Mouse (Mus musculus): ENCODE results near the gene Klhl29.

Gene Klhl29

GRCm38 (mm10) chr12:5301841-5302240 lies 73.6 kb downstream of the Klhl29 start:
- DNase-seq (ENCODE audit: low read depth, low spot score): no peak

- DNase-seq (ENCODE audit: low read depth, low spot score): no peak
Measured at GRCm38 (mm10) chr12:5296422-5296821, 79.1 kb downstream of the Klhl29 start.

GRCm38 (mm10) chr12:5292316-5292715 lies 83.2 kb downstream of the Klhl29 start:
- DNase-seq (ENCODE audit: low read depth, low spot score): no peak

DNA sequence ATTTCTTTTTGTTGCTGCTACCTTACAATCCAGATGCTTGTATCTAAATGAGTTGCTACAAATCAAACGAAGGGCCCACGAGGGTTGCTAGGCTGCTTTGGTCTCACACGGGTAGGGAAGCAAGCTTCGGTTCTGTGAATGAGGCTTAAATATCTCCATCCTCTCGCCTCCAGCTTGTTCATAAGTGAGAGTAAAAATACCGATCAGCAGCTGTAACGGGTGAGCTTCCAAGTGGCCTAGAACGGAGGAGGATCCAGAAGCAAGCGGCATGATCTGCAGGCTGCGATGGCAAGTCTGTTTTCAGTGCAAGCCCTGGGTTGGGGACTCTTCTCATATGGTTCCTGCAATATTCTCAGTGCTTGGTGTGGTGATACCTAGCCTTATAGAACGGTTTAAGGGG lies 89.9 kb downstream of the Klhl29 start:
- no peak for DNase-seq (ENCODE audit: low read depth, low spot score)

GRCm38 (mm10) chr12:5284961-5285360 lies 90.5 kb downstream of the Klhl29 start:
- DNase-seq (ENCODE audit: low read depth, low spot score): no peak

DNA sequence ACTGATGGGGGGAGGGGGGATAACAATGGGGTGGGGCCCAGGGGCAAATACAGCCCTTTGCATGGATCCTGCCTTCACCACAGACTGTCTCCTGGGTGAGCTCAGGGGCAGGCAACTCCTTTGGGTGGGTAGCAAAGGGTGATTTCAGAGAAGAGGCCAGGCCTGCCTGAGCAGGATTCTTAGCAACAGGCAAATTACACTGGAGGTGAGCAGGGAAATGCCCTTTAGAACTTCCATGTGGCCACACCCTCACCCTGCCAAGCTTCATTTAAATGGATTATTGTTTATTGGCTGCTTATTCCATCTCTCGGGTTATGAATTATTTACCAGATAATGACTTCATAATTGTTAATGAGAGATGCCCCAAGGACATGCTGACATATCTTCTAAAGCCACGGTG lies 91.8 kb downstream of the Klhl29 start:
- DNase-seq (ENCODE audit: low read depth, low spot score): no peak

GRCm38 (mm10) chr12:5282611-5283010 lies 92.9 kb downstream of the Klhl29 start:
- DNase-seq (ENCODE audit: low read depth, low spot score): no peak

DNA sequence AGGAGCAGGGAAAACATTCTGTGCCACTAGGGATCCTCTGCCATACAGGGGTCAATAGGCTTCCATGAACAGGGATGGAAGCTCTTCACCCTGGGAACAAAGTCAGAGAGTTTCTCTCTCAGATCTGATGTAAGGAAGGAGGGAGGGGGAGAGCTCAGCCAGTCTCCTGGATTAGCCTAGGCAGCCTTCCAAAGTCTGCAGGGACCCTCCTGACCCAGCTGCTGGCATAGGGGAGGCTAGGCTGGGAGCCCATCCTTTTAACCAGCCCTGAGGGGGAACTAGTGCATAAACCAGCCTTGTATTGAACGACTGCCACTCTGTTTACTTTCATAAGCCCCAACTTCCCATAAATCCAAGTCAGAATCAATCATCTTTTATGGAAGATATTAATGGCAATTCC lies 95.6 kb downstream of the Klhl29 start:
- DNase-seq (ENCODE audit: low read depth, low spot score): no peak

- DNase-seq (ENCODE audit: low read depth, low spot score): no peak
Measured at GRCm38 (mm10) chr12:5277028-5277427, 98.5 kb downstream of the Klhl29 start.

GRCm38 (mm10) chr12:5275507-5275936 lies 100.0 kb downstream of the Klhl29 start:
- no peak for DNase-seq (ENCODE audit: low read depth, low spot score)

DNA sequence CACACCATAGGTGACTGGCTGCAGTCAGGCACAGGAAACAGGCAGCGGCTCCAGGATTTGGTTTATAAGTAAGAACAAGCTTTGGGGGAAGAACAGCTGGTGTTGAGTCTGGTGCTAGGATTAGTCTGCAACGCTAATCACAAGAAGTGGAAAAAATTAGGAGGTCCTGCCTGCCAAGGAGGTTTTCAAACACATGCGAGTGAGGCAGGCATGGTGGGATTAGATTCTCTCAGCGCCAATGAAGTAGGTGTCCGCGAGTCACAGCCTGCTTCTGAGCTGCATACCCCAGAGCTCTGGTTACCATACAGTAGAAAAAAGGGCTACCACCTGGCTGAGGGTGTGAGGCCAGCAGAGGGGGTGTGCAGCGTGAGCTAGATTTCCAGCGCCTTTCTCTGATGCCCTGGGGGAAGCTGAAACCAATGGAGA lies 101.0 kb downstream of the Klhl29 start:
- peak; percentile 52 for DNase-seq (ENCODE audit: low read depth, low spot score)

DNA sequence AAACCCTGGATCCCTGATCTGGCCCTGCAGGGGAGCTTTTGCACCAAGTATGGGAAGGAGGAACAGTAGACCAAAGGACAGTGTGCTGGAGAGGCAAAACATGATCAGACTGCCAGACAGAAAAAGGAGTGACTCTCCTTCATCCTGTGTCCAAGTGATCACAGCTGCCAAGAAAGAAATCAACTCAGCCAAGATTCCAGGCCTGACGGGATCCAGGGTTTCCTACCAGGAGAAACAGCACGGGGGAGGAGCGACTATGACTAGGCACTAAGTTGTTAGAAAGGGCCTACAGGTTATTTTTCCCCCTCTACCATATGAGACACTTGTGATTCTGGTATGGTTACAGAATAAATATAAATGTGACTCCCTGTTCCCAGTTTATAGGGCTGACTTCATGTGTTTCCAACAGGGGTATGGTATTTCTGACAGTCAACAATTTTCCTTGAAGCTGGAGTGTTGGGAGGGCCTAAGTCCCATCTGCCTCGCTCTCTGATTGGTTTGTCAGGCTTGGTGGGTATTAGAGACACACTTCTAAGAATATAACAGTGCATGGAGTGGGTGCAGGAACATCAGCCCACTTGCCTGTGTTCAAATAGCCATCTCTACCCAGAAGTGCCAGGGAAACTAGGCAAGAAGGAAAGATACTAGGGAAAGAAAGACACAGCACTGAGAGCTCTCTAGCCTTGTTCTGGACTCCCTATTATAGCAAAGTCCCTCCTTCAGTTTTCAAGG lies 102.0 kb downstream of the Klhl29 start:
- no peak for DNase-seq (ENCODE audit: low read depth, low spot score)

- DNase-seq (ENCODE audit: low read depth, low spot score): no peak
Measured at GRCm38 (mm10) chr12:5270527-5270926, 105.0 kb downstream of the Klhl29 start.

DNA sequence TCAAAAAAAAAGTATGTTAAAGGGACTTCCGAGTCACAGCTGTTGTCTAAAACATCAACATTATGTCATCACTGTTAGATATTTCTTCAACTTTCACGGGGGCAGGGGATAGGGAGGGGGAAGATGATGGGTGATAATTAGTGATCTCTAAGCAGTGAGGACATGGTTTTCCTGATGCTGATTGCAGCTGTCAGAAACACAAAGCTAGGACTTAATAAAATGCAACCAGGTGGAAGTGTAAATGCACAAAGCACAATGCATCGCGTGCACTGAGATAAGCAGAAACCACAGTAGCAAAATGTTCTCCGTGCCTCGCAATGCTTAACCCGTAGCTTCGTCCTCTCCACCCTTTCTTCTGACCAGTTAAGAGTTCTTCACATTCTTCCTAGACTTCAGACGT lies 105.5 kb downstream of the Klhl29 start:
- no peak for DNase-seq (ENCODE audit: low read depth, low spot score)

- DNase-seq (ENCODE audit: low read depth, low spot score): no peak
Measured at GRCm38 (mm10) chr12:5269061-5269460, 106.4 kb downstream of the Klhl29 start.

GRCm38 (mm10) chr12:5268188-5268612 lies 107.3 kb downstream of the Klhl29 start:
- no peak for DNase-seq (ENCODE audit: low read depth, low spot score)

DNA sequence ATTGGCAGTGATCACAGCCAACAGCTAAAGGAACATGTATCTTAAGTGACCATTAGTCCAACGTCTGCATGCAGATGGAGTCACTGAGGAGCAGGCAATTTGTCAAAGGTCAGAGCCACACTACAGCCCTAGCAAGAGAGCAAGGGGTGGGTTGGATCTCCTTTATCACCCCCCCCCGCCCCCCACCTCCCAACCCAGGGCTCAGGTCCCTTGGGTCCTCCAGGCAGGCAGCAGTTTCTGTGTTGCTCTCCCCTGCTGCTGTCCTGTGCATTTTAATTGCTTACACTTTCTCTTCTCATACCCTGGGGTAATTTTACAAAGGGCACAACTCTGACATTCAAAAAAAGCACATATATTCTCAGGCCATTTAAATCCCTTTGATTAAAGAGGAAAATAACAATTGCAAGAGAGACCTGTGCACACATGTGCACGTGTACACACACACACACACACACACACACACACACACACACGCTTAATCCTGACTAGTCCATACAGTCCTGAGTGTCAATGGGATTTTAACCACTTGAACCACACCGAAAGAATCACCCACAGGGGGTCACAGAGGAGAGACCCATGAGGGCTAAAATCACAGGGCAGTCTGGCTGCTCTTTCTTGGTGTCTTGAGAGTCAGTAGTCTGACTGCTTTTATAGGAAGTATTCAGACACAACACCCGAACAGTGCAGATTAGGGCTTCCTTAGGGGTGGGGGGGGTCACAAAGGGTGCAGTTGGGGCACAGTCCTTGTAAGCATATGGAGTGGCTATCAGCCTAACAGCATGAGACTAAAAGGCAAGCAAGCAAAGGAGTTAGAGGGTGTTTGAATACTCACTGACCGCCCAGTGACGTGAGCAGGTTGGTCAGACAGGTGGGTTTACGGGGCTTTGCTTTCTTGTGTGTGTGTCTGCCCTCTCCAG lies 108.0 kb downstream of the Klhl29 start:
- DNase-seq (ENCODE audit: low read depth, low spot score): no peak

DNA sequence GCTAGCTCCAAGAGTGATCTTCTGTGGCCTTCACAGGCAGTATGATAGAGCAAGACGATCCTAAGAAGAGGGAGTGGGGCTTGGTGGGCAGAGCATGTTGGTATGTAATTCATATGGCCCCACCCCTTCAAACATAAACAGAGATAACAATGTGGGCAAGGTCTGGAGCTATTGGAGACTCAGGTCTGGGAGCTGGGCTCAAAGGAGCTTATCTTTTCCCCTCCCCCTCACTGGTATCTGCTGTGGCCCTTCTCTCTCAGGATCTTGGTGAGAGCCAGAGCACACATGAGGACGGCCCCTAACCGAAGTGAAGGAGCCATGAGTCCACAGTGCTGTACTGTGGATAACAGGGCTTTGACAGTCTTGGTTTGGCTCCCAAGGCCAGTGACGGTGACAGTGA lies 108.7 kb downstream of the Klhl29 start:
- no peak for DNase-seq (ENCODE audit: low read depth, low spot score)

- DNase-seq (ENCODE audit: low read depth, low spot score): no peak
Measured at GRCm38 (mm10) chr12:5261476-5261875, 114.0 kb downstream of the Klhl29 start.

DNA sequence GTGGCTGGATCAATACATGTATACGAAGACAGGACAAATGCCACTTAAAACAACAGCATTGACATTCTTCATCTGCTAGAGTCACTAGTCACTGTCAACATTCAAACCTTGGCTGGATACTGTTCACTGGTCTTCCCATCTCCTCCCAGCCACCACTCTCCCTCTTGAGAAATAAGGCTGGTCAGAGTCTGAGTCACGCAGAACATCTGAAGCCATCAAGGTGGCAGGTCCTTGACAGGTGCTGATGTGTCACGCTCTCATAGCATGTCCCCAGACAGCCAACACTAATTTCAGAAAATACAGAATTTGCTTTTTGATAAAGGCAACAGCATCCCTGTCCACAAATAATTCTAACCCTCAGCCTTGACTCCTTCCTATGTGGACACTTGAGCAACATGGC lies 116.7 kb downstream of the Klhl29 start:
- DNase-seq (ENCODE audit: low read depth, low spot score): no peak

DNA sequence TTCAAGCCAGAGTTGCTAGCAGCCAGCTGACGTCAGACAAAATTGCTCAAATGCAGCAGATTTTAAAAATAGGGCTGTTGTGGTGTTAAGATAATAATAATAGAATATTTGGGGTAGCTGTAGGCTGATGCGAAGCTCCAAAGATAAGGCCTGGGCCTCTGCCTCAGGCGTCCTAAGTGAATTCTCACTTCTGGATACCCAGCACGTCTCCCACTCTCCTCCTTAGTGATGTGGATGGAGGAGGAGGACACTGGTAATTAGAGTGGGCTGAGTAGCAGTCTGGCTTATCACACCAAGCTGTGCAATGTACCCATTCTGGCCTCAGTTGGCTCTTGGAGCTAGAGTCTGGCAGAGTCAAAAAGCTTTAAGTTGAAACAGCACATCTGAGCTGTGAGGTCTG lies 118.3 kb downstream of the Klhl29 start:
- no peak for DNase-seq (ENCODE audit: low read depth, low spot score)

GRCm38 (mm10) chr12:5255079-5255478 lies 120.4 kb downstream of the Klhl29 start:
- DNase-seq (ENCODE audit: low read depth, low spot score): no peak

All from retina, postnatal 7 days (tissue).